Mouse (Mus musculus) fat pad, adult 2 months (tissue): ENCODE data around the gene Syne3.

Experiments
- DNase-seq: peaks from one replicate; pipeline ENCODE4 v3.0.0-alpha.2; 2011; ENCODE audit warnings: low read depth, low spot score; ENCODE audit errors: extremely low read depth

Gene Syne3

DNA sequence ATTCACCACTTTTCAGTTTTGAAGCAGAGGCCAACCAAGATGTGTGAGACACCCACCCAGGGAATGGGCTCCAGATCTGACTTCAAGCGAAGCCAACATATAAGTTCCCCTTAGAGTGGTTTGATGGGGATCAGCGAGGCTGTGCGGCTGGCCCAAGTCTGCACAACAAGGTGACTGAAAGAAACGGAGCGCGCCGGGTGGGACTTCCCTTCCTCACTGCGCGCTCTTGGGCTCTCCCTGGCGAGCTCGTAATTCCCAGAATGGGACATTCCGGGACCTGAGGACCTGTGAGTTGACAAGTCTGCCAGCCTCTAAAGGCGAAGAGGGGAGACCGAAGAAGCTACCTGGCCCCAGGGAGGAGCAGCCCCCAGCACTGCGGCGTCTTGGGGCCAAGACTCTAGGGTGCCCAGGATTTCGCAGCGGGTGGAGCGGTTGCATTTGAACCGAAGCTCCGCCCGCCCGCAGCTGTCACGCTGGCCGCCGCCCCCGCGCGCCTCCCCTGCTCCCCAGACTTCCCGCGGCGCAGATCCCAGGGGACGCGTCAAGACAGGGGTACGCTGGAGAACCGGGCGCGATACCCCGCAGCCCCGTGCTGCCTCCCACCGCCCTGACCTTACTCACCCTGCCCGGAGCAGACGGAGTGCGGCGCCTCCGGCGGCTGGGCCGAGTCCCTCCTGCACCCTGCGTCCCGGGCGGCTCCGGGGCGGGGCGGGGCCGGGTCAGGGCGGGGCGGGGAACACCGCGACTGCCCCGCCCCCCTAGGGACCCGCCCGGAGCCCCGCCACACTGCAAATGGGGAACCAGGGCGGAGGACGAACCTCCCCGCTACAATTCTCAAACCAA, at the start of gene Syne3:
Syne3 (minus strand) TSS at position 440 of the 843 bp plus-strand sequence.
- DNase-seq, result no peak

DNA sequence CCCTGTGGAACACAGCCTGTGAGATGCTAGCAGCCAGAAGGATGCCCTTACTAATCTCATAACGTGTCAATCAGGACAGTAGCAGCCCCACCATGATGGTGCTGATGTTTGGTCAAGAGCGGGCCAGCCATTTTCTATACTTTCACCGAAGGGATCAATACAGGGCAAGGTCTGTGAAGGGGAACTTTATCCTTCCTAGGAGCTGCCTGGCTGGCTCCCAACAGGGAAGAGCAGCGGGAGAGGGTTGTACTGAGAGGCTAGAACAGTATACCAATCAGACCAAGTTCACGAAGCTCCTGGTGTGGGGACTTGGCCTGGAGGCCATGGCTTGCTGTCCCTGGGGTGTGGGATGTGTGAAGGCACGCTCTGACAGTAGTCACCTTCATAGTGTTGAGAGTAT, 45.7 kb upstream of the Syne3 start:
- DNase-seq, result no peak

DNA sequence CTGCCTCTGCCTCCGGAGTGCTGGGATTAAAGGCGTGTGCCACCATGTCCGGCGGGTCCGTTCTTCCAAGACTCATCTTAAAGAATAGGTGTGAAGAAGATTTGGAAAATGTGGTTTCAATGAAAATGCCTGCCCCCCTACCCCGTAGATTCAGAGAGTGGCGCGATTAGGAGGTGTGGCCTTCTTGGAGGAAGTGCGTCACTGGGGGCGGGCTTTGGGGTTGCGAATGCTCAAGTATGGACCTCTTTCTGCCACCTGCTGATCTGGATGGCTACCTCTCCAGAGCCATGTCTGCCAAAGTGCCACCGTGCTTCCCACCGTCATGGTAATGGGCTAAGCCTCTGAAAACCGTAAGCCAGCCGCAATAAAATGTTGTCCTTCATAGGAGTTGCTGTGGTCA, 44.4 kb upstream of the Syne3 start:
- DNase-seq, result no peak

DNA sequence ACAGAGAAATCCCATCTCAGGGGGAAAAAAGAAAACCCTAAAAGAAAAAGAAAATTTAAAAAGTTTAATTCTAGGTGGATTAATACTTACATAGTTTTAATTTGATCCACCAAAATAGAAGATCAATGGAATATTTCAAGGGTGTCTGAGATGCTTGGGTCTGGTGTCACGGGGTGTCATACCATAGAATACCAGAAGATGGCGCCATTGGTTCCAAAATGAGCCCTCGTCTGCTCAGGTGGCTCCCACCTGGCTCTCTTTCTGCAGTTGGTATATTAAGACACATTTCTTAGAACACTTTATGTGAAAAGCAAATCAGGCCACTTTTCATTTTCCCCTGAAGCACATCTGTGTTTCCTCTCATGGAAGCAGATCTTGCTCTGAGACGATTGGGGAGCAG, 41.3 kb upstream of the Syne3 start:
- DNase-seq, result no peak

DNA sequence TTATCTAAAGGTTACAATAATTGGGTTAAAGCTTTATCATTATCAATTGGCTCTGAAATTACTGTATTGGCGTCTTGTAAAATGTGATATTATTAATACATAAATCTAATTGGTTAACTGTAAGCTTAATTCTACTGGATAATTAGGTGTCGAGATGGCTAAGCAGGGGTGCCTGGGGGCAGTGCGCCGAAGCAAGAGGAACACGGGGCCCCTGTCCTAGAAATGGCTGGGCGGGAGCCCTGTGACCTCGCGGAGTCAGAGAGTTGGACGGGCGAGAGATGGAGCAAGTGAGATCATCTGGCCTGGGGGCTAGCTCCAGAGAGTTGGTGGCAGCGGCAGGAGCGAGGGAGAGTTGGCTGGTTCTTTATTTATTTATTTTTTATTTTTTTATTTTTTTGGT, 40.2 kb upstream of the Syne3 start:
- DNase-seq, result no peak

DNA sequence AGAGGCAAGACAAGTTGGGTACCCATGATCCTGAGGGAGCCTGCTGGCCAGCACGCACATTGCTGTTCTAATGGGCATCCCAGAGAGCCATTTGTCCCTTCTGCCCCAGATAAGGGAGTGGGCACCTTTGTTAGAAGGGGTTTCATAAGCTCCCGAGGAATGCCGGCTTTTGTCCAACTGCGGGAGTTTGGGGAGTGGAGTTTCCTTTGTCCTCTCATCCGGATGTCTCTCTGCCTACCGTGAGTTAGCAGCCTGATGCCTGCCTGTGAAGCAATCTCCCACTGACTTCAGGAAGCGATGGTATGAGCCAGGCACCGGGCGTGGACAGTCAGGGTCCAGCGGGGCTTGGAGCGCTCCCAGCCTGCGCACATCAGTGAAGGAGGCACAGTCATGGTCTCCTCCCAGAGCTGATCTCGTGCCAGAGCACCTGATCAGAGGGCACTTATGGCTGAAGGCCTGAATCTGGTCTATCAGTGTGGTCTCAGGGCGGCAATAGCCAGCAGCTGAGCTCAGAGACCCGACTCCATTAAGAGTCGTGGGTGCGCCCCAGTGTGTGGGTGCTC, 38.8 kb upstream of the Syne3 start:
- no peak for DNase-seq

DNA sequence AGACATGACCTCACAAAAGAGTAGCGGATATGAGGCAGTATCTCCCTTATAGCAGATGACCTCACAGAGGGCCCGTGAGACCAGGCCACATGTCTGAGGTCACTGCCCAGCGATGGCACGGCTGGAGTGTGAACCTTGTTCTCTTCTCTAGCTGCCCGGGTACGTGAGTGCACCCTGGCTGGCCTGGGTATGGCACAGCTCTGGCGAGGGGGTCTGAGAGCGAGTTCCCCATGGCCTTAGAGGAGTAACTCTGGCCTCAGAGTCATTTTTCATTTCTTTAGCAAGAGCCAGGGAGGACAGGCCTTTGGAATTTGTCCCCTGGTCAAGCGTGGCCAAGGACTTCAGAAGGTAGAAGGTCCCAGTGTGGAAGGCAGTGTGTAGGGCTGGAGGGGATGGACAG, 35.2 kb upstream of the Syne3 start:
- DNase-seq, result no peak

DNA sequence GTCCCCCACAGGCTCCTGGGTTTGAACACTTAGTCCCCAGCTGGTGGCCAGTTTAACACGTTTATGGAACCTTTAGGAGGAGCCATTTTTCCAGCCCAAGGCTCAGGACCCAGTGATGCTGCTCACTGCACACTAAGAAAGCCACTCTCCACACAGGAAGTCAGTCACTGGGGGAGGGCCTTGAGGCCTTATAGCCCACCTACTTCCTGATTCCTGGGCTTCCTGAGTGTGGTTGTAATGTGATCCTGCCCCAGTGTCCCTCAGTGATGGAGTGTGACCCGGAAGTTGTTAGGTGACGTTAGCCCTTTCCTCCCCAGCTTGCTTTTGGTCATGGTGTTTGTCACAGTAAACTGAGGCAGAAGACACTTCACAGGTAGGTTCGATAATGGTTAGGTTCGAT, 33.5 kb upstream of the Syne3 start:
- DNase-seq, result no peak

DNA sequence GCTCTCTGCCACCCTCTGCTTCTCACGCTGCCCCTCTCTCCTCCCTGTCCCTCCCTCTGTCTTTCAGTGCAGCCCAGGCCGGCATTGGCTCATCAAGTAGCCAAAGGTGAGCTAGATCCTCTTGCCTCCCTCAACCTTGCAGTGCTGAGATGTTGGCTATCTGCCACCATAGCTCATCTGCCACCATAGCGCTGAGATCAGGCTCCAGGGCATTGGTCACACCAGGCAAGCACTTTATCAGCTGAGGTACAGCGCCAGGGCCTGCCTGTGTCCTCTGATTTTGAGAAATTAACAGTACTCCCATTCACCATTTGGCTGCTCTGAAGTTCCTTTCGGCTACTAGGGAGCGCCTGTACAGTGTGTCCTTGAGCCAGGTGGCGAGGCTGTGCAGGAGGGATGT, 31.3 kb upstream of the Syne3 start:
- DNase-seq, result no peak

DNA sequence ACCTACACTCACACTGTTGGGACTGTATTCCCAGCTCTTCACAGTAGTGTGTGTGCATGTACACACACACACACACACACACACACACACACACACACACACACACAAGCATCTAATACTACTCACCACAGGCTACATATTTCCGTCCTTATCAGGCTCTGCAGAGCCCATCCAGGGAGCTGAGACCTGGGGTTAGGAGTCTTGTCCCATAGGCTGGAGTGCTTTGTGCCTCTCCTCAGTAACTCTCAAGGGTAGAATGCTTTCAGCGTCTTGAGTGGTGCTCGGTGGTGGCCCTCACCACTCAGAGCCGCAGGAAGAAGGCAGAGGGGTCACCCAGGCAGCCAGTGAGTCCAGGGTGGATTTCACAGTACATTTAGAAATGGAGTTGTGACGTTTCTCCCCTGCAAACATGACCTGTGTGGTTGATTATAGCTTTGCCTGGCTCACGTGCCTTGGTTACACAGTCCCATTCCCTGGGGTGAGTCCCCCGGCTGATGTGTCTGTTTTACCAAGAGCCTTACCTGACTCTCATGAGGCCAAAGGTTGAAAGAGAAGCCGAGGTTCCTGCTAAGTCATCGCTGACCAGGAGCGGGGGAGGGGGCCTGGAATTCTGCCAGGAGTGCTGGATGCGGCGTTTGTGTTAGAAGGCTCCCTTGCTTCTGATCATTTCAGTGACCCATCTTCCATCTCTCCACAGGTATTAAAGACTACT, 30.1 kb upstream of the Syne3 start:
- DNase-seq, result no peak

DNA sequence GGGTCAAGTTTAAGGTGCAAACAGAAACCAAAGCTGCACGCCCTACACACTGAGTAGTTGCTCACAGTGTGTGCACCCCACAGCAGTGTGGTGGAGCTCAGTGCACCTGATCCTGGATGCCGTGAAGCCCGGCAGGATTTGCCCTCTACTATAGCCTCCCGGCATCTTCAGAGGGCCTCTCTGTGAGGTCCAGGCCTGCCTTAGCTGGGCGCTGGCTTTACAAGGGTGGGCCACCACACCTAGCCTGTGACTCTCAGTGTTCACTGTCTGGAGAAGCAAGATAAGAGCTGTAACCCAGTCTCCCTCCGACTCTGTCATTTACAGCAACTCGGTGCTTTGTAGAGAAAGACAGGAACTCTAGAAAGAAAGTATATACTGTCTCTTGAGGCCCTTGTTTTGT, 29.3 kb upstream of the Syne3 start:
- no peak for DNase-seq

DNA sequence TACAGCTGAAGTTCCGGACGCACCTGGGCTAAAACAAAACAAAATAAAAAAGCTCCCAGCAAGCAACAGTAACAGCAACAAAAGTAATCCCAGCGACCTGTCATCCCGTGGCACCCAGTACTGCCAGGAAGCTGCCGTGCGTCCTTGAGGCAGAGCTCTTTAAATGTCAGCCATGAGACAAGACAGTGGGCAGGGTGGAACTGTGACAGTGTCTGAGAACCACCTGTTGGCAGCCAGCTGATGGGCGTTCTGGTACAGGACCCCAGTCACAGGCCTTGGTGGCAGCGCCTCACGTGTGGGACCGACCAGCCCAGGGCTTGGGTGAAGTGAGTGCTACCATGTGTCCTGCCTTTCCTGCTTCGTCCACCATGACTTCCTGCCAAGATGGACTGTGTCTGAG, 28.6 kb upstream of the Syne3 start:
- no peak for DNase-seq

DNA sequence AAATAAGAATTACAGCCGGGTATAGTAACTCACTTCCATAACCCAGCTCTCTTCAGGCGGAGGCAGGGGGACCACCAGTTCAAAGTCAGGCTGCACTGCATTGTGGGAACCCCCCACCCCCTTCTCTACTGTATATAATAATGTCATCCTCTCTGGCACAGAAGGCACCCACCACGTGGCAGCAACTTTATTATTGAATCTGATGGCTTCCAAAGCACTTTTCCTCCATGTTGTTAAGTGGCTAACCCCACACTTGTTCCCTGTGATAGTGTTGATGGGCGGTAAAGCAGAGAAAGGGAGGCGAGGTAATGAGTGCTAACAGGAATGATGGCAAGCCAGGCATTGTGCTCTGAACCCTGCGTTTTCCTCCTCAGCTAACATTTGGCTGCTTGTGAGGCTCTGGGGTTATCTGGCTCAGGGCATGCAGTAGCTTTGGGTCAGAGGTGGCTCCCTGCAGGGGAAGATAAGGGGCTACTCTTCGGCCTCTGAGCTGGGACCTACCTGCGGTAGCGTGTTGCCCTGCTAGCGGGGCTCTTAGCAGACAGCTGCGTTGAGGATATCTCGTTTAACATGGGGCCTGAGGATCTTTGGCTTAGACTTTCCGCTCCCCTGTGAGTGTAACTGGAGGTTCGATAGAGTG, 24.6 kb upstream of the Syne3 start:
- DNase-seq, result no peak

DNA sequence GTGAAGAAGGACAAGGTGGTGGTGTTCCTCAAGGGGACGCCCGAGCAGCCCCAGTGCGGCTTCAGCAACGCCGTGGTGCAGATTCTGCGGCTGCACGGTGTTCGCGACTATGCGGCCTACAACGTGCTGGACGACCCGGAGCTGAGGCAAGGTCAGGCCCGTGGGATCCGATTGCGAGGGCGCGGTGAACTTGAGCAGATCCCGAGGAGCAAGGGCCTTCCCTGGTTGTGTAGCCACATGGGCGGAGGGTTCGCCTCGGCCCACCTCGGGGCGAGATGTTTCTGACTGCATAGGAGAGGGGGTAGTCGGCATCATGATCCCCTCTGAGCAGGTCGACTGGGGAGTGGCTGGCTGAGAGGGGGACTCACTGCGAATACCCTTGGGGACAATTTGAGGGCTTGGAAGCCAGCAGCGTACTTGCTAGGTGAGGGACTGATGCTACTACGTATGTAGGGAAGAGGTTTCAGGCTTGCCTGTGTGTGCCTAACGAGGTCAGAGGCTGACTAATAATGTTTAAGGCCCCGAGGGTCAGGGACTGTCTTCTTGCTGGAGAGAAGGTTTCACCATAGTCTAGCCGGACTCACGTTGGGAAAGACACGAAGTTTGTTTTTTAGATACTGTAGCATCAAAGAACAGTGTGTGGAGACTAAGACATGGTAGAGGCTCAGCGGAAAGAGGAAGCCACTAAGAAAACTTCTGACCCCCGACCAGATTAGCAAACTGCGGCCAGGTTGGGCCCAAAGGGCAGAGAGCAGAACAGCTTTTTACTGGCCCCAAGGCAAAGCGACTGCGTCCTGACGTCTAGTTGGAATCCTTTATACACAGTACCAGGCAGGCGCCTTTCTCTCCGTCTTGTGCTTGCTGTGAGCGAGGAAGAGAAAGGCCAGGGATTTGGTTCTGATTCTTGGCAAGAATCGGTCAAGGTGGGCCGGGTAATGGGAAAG, 23.5 kb upstream of the Syne3 start:
- no peak for DNase-seq

DNA sequence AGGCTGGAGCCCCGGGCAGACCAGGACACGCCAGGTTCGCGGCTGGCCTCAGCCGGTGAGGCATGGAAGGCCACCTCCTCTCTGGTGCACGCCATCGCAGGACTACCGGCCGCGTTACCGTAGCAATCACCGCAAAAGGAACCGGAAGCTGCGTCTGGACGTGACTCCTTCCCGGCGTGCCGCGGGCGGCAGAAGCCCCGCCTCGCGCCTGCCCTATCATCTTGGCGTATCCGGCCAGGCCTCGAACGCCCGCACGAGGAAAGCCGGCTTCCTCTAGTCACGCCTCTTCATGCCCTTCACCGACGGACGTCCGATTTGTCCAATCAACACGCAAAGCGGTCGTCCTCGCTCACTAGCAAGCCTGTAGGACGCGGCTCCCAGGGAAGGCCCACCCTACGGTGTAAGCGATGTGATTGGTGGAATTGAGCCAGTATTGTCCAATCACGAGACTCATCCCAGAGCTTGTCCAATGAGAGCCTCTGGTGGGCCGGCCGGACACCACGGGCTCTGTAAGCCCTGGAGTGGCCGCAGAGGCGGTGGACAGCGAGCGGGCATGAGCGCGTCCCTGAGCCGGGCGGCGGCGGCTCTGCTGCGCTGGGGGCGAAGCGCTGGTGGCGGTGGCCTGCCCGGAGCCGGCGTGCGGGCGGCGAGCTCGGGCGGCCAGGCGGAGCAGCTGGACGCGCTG, 22.7 kb upstream of the Syne3 start, which contains the start of gene Glrx5:
Glrx5 (plus strand) TSS at position 542 of the 685 bp plus-strand sequence.
- peak; percentile 100 for DNase-seq

DNA sequence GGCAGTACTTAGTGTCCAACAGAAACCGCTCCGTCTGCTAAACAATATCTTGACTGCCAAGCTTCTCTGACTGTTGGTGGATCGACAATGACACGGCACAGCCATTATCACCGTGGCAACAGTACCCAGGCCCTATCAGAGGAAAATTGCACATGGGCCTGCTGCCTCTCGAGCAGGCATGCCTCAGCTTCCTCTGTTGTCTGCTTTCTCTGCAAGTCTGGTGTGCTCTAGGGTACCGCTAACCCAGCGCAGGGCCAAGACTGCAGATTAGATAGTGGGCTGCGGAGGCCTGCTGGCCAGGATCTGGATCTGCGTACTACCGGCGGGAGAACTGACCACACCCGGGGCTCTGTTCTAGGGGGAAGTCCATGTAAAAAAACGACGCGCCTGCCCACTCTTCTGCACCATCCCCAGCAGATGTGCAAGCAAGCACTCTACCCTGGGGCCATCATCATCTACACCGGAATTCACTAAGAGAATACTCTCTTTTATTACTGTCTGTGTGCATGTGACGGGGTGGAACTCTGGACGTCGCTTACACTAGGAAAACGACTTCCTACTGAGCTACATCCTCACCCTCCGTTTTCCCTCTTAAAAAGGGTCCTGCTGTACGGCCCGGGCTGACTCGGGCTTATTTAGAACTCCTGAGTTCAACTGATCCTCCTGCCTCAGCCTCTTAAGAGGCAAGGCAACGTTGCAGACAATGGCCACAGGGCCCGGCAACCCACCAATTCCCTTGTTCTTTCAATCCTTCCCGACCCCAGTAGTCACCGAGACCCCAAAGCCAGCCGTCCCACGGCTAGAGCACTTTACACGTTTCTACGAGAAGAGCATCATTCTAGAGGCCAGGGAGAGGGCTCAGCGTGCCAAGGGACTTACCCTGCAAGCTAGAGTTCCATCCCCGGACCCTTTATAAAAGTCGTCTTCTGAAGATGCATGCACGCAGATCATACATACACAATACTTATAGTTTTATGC, 21.8 kb upstream of the Syne3 start:
- DNase-seq, result no peak

DNA sequence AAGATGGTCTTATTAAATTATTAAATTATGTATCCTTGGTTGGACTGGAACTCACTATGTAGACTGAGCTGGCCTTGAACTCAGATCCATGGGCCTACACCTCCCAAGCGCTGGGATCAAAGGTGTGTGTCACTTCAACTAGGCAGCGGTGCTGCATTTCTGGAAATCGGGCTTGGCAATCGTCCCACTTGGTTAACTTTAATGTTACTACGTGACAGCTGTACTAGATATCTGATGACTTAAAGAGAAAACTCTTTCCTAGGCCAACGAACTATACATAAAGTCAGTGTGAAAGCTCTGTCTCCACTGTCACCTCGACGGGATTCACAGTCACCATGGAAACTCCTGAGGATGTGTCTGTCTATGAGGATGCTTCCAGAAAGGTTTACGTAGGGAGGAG, 20.3 kb upstream of the Syne3 start:
- no peak for DNase-seq

DNA sequence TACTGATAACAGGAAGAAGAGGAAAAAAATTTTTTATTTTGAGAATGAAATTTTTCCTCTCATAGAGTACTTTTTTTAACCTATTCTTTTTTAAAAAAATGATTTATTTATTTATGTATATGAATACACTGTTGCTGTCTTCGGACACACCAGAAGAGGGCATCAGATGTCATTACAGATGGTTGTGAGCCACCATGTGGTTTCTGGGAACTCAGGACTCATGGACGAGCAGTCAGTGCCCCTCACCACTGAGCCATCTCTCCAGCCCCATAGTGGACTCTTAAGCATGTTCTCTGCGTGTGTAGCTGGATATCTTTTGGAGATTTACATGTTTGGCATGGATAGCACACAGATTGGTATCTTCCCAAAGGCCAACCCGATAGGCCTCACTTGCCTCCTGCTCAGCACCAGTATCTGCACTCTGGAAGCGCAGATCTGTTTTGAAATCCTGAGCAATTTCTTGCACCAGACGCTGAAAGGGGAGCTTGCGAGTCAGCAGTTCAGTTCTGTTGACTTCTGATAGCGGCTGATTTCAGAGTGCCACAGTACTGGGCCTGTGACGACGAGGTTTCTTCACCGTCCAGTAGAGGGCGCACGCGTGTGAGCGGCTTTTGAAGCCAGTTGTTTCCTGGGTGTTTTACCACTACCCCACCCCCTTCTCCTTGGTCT, 17.8 kb upstream of the Syne3 start:
- DNase-seq, result no peak
